Mouse (Mus musculus) CD4-positive, CD25-positive, alpha-beta regulatory T cell, adult 4 months (primary cell): ENCODE data around the gene Hist2h2bb. TPM values are rescaled to one million over a fixed set of nuclear protein-coding genes. Genes with fewer than 3 reads are reported as not detected.

ENCODE experiments used
- ATAC-seq: one replicate; pipeline ENCODE4 v1.8.0; 2017
- polyA plus RNA-seq, 2 experiments: library from polyadenylated mRNA; unstranded; fragments of 100-300 nt; shearing (Covaris generic); gene quantifications; one replicate each; pipeline ENCODE4 v1.2.1; 2017

Hist2h2bb gene
- polyA plus RNA-seq, 2 experiments from 2014 or later, result 6.3 to 8.4 TPM

DNA sequence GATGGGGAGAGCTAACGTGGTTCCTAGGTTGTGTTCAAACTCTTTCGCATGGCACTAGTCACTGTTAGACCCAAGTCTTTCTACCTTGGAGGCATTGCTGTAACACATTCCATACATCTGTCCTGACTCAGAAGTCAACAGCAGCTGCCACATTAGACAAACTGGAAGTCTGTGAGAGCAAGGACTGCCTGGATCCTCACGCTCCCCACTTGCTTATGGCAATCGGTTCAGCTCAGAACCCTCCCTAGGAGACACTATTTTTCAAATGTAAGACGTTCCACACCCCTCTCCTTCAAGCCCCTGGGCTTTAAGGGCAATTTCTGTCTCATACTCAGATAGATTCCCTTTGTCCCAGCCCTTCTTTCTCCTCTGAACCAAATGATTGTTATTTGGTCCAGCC is 32.5 kb downstream of the Hist2h2bb start:
- no peak for ATAC-seq

DNA sequence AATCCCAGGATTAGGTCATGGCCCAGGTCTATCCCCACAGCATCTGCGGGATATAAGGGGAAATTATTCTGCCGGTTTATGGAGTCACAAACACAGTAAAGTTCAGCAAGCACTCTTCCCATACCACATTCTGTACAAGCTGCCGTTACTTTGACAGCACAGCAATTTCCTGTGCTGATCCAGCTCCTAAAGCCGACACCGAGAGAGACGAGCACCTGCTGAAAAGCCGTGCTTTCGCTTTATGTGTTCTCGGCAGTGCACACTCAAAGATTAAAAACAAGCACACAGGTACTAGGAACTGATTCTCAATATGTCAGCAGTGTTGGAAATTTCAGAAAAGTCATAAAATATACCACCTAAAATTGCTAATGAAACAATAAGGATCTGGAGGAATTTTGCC is 37.0 kb downstream of the Hist2h2bb start:
- no peak for ATAC-seq

DNA sequence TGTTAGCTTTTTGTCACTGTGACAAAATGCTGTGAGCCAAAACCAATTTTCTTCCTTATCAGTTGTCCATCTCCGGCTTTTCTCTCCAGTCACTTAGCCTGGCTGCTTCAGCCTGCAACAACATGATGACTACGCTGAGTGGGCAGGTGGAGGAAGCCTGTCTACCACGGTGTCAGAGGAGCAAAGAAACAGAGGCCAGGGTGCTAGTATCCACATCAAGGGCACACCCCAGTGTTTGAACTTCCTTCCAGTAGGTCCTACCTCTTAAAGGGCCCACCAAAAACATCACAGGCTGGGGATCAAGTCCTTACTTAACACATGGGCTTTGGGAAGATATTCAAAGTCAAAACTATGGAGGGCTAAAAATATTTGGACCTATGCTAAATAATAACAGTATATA is 39.9 kb downstream of the Hist2h2bb start:
- ATAC-seq, result no peak

DNA sequence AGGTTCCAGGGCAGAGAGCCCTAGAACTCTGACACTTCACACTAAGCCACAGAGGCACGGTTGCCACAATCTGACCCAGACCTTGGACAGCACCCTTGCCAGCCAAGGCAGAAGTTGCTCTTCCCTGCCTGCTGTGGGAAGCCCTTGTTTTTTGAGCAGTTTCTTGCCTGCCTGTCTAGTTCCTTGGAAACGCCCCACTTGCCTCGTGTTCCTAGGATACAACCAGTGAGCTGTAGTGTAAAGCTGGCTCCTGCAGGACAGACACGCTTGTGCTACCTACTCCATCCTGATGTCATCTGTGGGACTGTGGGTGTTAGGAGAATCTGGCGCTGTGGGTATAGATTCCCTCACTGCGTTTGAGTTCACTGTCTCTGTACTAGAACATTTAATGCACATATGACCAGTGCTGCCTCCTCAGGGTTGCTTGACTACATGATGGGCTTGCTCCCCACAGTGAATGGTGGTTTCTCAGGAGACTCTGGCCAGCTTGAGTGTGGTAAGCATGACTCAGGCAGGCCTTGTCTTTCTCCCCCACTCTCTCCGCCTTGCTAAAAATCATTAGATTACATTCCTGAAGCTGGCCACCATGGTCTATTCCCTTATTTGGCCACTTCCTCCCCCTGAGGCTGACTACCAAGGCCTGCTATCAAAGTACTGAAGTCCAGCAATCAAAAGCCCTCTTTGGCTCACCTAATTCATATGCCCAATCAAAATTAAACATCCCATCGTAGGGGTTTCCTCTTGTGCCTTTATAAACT is 43.0 kb downstream of the Hist2h2bb start:
- no peak for ATAC-seq

Other genes with a start within 250 kb of the Hist2h2bb start
- gene Vps45, start 211.3 kb upstream of the Hist2h2bb start, polyA plus RNA-seq, result 10 to 100 TPM; 22.2 to 24.3 TPM
- gene Otud7b, start 165.2 kb upstream of the Hist2h2bb start, polyA plus RNA-seq, result 10 to 100 TPM in 1 of 2 experiments, 1 to 10 TPM in 1; 9.1 to 13.3 TPM
- 1 to 10 TPM; 2.3 to 2.4 TPM for gene Mtmr11, start 107.7 kb upstream of the Hist2h2bb start, polyA plus RNA-seq
- 10 to 100 TPM; 53.4 to 58.5 TPM for gene Sf3b4, start 97.4 kb upstream of the Hist2h2bb start, polyA plus RNA-seq
- gene Sv2a, start 88.6 kb upstream of the Hist2h2bb start, polyA plus RNA-seq, result 1 to 10 TPM in 1 of 2 experiments, under 1 TPM in 1; 0.80 to 2.0 TPM
- gene Bola1, start 50.0 kb upstream of the Hist2h2bb start, polyA plus RNA-seq, result 10 to 100 TPM; 30.5 to 33.8 TPM
- gene Hist2h2ab, start 49.9 kb upstream of the Hist2h2bb start, polyA plus RNA-seq, result not detected
- 1 to 10 TPM; 5.5 to 5.8 TPM for gene Hist2h2ac, start 48.9 kb upstream of the Hist2h2bb start, polyA plus RNA-seq
- gene Hist2h2be, start 48.6 kb upstream of the Hist2h2bb start, polyA plus RNA-seq, result 1 to 10 TPM; 1.6 to 2.6 TPM
- gene Hist2h3c2, start 30.6 kb upstream of the Hist2h2bb start, polyA plus RNA-seq, result not detected
- 10 to 100 TPM; 32.4 to 55.4 TPM for gene Hist2h2aa2, start 29.5 kb upstream of the Hist2h2bb start, polyA plus RNA-seq
- 10 to 100 TPM in 1 of 2 experiments, not detected in 1; 21.7 TPM for gene Hist2h2aa1, start 24.3 kb upstream of the Hist2h2bb start, polyA plus RNA-seq
- gene Hist2h3c1, start 23.1 kb upstream of the Hist2h2bb start, polyA plus RNA-seq, result not detected
- 1 to 10 TPM; 7.0 to 7.1 TPM for gene Hist2h4, start 6.4 kb upstream of the Hist2h2bb start, polyA plus RNA-seq
- 1 to 10 TPM; 7.4 to 9.9 TPM for gene Hist2h3b, start 1.1 kb upstream of the Hist2h2bb start, polyA plus RNA-seq
- gene Fcgr1, start 24.2 kb downstream of the Hist2h2bb start, polyA plus RNA-seq, result under 1 TPM in 1 of 2 experiments, not detected in 1; 0.46 TPM
- gene BC107364, start 182.6 kb downstream of the Hist2h2bb start, polyA plus RNA-seq, result not detected